Mouse (Mus musculus) ES-E14 (cell line): ENCODE measurements at regions not wholly inside any gene's neighbourhood (a gene's known extent, or its start where the extent isn't known, plus 50 kb on each side); places are given as distances from the start of the nearest gene placed in this dataset.

Experiments
- CHD2 ChIP-seq: IDR thresholded peaks from 2 replicates; pipeline ENCODE4 v1.6.1; 2014; ENCODE audit warnings: mild to moderate bottlenecking, low read depth, low read length, inconsistent platforms
- MAFK ChIP-seq: IDR thresholded peaks from 2 replicates; pipeline ENCODE4 v1.6.1; 2014; ENCODE audit warnings: mild to moderate bottlenecking, low read depth, low read length, inconsistent platforms; ENCODE audit not compliant: insufficient read depth
- ZC3H11A ChIP-seq: IDR thresholded peaks from 2 replicates; pipeline ENCODE4 v1.6.1; 2012; ENCODE audit warnings: low read depth, mild to moderate bottlenecking, inconsistent platforms, low read length, borderline replicate concordance
- ZNF384 ChIP-seq: IDR thresholded peaks from 2 replicates; pipeline ENCODE4 v1.6.1; 2012; ENCODE audit warnings: low read depth, low read length, inconsistent platforms

DNA sequence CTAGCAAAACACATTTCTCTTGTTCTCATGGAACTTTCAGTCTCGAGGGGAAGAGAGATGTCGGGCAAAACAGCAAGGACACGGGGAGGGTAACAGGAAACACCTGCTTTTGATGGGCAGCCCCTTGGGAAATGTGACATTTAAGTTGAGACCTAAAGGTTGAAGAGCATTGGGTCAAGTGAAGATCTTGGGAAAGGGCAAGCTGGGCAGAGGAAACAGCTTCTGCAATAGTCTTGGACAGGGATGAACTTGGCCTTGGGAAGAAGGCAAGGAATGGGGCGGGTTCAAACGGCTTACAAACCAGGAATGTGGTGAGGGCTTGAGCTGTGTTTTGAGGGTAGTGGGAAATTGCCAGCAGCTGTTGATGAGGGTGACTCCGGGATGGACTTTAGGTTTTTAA, 143.0 kb downstream of the Fam43a start:
- no peak for TF ChIP-seq ZC3H11A
- TF ChIP-seq CHD2, result no peak
- no peak for TF ChIP-seq ZNF384
- no peak for TF ChIP-seq MAFK
